Mouse (Mus musculus): ENCODE results near the gene Cnot11. TPM values are rescaled to one million over a fixed set of nuclear protein-coding genes. Genes with fewer than 3 reads are reported as not detected.

Cnot11 gene
- total RNA-seq, 4 experiments from 2014 or later: 13.3 to 15.1 (median 14.3) TPM

- DNase-seq (ENCODE audit: low spot score): no peak
These were observed 875 bp upstream of the Cnot11 start for GRCm38 (mm10) chr1:39533917-39534316.

- peak; percentile 98 for DNase-seq (ENCODE audit: low spot score)
These were observed 921 bp downstream of the Cnot11 start for GRCm38 (mm10) chr1:39535515-39536311.

GRCm38 (mm10) chr1:39536701-39537100 is 1.9 kb downstream of the Cnot11 start:
- DNase-seq (ENCODE audit: low spot score): no peak

- no peak for DNase-seq (ENCODE audit: low spot score)
These were observed 3.0 kb downstream of the Cnot11 start for GRCm38 (mm10) chr1:39537631-39538380.

- DNase-seq (ENCODE audit: low spot score): no peak
These were observed 5.8 kb downstream of the Cnot11 start for GRCm38 (mm10) chr1:39540592-39540991.

- DNase-seq (ENCODE audit: low spot score): no peak
These were observed 10.8 kb downstream of the Cnot11 start for GRCm38 (mm10) chr1:39545589-39545988.

- no peak for DNase-seq (ENCODE audit: low spot score)
These were observed 11.5 kb downstream of the Cnot11 start for GRCm38 (mm10) chr1:39546160-39546866.

- DNase-seq (ENCODE audit: low spot score): no peak
These were observed 12.4 kb downstream of the Cnot11 start for GRCm38 (mm10) chr1:39547238-39547637.

GRCm38 (mm10) chr1:39549831-39550230 is 15.0 kb downstream of the Cnot11 start:
- peak; percentile 19 for DNase-seq (ENCODE audit: low spot score)

GRCm38 (mm10) chr1:39555556-39556415 is 21.0 kb downstream of the Cnot11 start:
- DNase-seq (ENCODE audit: low spot score): no peak

- DNase-seq (ENCODE audit: low spot score): no peak
These were observed 24.2 kb downstream of the Cnot11 start for GRCm38 (mm10) chr1:39559009-39559408.

GRCm38 (mm10) chr1:39561920-39562319 is 27.1 kb downstream of the Cnot11 start:
- DNase-seq (ENCODE audit: low spot score): no peak

- no peak for DNase-seq (ENCODE audit: low spot score)
These were observed 28.4 kb downstream of the Cnot11 start for GRCm38 (mm10) chr1:39563161-39563560.

GRCm38 (mm10) chr1:39564603-39565002 is 29.8 kb downstream of the Cnot11 start:
- DNase-seq (ENCODE audit: low spot score): no peak

- no peak for DNase-seq (ENCODE audit: low spot score)
These were observed 33.3 kb downstream of the Cnot11 start for GRCm38 (mm10) chr1:39568079-39568478.

- no peak for DNase-seq (ENCODE audit: low spot score)
These were observed 36.9 kb downstream of the Cnot11 start for GRCm38 (mm10) chr1:39571653-39572052.

- no peak for DNase-seq (ENCODE audit: low spot score)
These were observed 39.1 kb downstream of the Cnot11 start for GRCm38 (mm10) chr1:39573890-39574289.

GRCm38 (mm10) chr1:39575778-39576375 is 41.1 kb downstream of the Cnot11 start:
- DNase-seq (ENCODE audit: low spot score): no peak

- DNase-seq (ENCODE audit: low spot score): peak; percentile 25
These were observed 41.8 kb downstream of the Cnot11 start for GRCm38 (mm10) chr1:39576431-39577243.

GRCm38 (mm10) chr1:39577253-39577705 is 42.5 kb downstream of the Cnot11 start, which contains the start of gene Rnf149:
Gene Rnf149 (minus strand): TSS chr1:39577405.
- peak; percentile 92 for DNase-seq (ENCODE audit: low spot score)

Data from heart, adult 8-10 months (tissue).